Mouse (Mus musculus) spleen, adult 2 months (tissue): Measurements from ENCODE around the gene Arhgap25.

Experiments
- CTCF ChIP-seq: fragments of 200-500 bp; IDR thresholded peaks from 2 replicates; pipeline ENCODE4 v1.5.1; 2011; ENCODE audit warnings: mild to moderate bottlenecking, inconsistent platforms; ENCODE audit not compliant: insufficient read depth, insufficient read length, insufficient replicate concordance; ENCODE audit errors: extremely low read depth
- POLR2A ChIP-seq: fragments of 200-500 bp; IDR thresholded peaks from 2 replicates; pipeline ENCODE4 v1.6.1; 2011; ENCODE audit warnings: low read depth, low read length, inconsistent platforms

DNA sequence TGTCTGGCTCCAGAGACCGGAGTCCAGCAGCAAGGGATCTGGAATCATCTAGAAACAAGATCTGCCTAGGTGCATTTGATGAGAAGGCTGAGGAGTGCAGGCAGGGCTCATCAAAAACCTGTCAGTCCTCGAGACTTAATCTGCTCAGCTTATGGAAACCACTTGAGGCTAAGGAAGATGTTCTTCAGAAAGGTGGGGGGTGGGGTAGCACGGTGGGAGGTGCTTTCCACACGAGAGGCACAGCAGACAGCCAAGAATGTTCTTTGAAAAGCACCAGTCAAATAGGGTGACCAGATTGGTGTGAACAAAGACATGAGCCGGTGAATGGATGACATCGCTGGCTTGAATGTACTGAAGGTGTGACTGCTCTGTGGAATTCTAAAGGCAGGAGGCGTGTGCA is 9.3 kb downstream of the Arhgap25 start:
- TF ChIP-seq POLR2A (no peak), CTCF (no peak)
